Mouse (Mus musculus) heart, adult 11 months (tissue): ENCODE results near the gene Hscb.

Source experiments
- DNase-seq: peaks from one replicate; pipeline ENCODE4 v3.0.0; 2022

Gene Hscb

GRCm38 (mm10) chr5:110780761-110781528, 58.6 kb downstream of the Hscb start:
- DNase-seq: no peak

DNA sequence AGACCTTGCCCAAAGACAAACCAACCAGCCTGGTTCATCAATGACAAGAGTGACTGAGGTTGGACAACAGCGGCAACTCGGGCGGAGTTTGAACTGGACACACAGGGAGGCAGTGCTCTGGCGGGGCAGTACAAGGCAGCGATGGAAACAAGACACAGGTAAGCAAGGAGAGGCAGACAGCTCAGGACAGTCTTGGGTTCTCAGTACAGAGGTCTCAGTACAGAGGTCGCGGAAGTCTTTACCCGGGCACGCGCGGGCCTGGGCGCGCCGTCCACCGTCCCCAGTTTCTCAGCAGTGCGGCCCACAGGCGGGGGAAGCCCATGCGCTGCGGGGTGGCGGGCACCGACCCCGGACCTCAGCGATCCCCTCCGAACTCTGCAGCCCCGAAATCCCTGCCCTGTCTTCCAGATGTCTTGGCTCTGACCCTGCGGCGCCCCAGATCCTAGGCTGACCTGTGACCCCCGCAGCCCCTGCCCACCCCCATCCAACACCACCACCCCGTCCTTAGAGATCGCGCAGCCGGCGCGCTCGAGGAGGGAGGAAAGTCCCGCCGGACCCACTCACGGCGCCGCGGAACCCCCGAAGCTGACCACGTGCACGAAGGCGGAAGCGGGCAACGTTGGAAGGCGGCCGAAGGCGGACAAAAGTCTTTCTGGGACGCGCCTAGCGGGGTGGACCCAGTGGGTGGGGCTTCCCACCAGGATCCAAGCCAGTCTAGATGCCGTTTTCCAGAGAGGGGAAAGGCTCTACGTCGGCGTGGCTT, 59.4 kb downstream of the Hscb start, which contains the start of gene Pus1:
Gene Pus1 (minus strand): TSS at position 662 of the 763 bp plus-strand sequence.
- DNase-seq: peak; percentile 99

GRCm38 (mm10) chr5:110779276-110779997, 60.1 kb downstream of the Hscb start:
- peak; percentile 92 for DNase-seq
